Mouse (Mus musculus) myocyte (in vitro differentiated cells): ENCODE data around the gene Cbx7.

Experiments used
- MAX ChIP-seq: IDR thresholded peaks from one replicate; pipeline ENCODE4 v1.6.1; 2011; ENCODE audit warnings: low read depth, mild to moderate bottlenecking, control low read depth
- MYOD1 ChIP-seq, 3 experiments: IDR thresholded peaks; one replicate each; pipeline ENCODE4 v1.6.1; 2011; ENCODE audit warnings: control low read depth in 2 of 3, low read depth in 2 of 3, mild to moderate bottlenecking in 2 of 3, moderate library complexity in 1 of 3; ENCODE audit not compliant: insufficient read length in 2 of 3, control insufficient read depth in 1 of 3
- MYOG ChIP-seq, 3 experiments: IDR thresholded peaks; one replicate each; pipeline ENCODE4 v1.6.1; 2011; ENCODE audit warnings: control low read depth in 2 of 3, low read depth in 2 of 3, mild to moderate bottlenecking in 2 of 3; ENCODE audit not compliant: insufficient read length in 2 of 3, control insufficient read depth in 1 of 3, insufficient read depth in 1 of 3
- POLR2A ChIP-seq: IDR thresholded peaks from one replicate; pipeline ENCODE4 v1.6.1; 2011; ENCODE audit warnings: low read depth, mild to moderate bottlenecking, control low read depth, moderate library complexity; ENCODE audit not compliant: insufficient read length
- POLR2AphosphoS2 ChIP-seq: IDR thresholded peaks from one replicate; pipeline ENCODE4 v1.6.1; 2011; ENCODE audit warnings: low read depth, control low read depth; ENCODE audit not compliant: insufficient read length
- SRF ChIP-seq: IDR thresholded peaks from one replicate; pipeline ENCODE4 v1.6.1; 2011; ENCODE audit warnings: low read depth; ENCODE audit not compliant: control insufficient read depth, insufficient read length
- TCF12 ChIP-seq: IDR thresholded peaks from one replicate; pipeline ENCODE4 v1.6.1; 2011; ENCODE audit warnings: mild to moderate bottlenecking, control low read depth; ENCODE audit not compliant: poor library complexity, insufficient read depth, severe bottlenecking
- USF1 ChIP-seq: IDR thresholded peaks from one replicate; pipeline ENCODE4 v1.6.1; 2011; ENCODE audit warnings: low read depth, mild to moderate bottlenecking, control low read depth, moderate library complexity

DNA sequence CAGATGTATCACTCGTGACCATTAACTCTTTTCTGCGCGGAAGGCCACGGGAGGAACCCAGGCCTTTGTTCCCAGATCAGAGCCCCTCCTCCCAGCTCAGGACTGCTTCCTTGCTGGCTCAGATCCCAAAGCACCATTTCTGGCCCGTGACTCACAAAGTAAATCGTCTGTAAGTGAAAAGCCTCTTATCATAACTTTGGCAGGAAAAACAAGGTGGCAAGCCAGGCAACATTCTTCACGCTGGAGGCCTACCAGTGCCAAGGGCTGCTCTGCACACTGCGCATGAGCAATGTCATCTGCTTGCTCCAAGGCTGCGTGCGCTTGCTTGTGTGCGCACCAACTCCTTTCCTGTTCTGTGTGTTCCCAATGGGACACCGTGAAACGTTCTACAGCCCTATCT lies 91.6 kb downstream of the Cbx7 start:
- TF ChIP-seq POLR2A (no peak), MYOG (IDR thresholded peaks at IDR 0.05; ENCODE audit: control insufficient read depth in 1 of 3, insufficient read depth in 1 of 3, insufficient read length in 2 of 3, low read depth in 2 of 3) (no peak), USF1 (no peak), TCF12 (no peak), MAX (no peak), POLR2AphosphoS2 (no peak), SRF (peak; percentile 42), MYOD1 (IDR thresholded peaks at IDR 0.05; ENCODE audit: control insufficient read depth in 1 of 3, insufficient read length in 2 of 3, low read depth in 2 of 3) (peak in 1 of 3 experiments; percentile 10)
